Mouse (Mus musculus) stomach, embryonic 15.5 days (tissue): Measurements from ENCODE around the gene Slc9c1. TPM values are rescaled to one million over a fixed set of nuclear protein-coding genes. Genes with fewer than 3 reads are reported as not detected.

Source experiments
- ATAC-seq: fragments of 200-750 bp; cut with Nextera tagmentation; 2 replicates; pipeline ENCODE4 v1.8.0; 2017; ENCODE audit warnings: low read depth, moderate number of reproducible peaks, moderate TSS enrichment; ENCODE audit not compliant: insufficient read depth, low FRiP score
- H3K27ac ChIP-seq: fragments of 300-500 bp; sonication (generic); 2 replicates; pipeline ENCODE4 v1.5.1; 2015; ENCODE audit warnings: mild to moderate bottlenecking, inconsistent platforms
- H3K27me3 ChIP-seq: fragments of 300-500 bp; sonication (generic); replicated peaks from 2 replicates; pipeline ENCODE4 v1.6.1; 2015; ENCODE audit warnings: inconsistent platforms
- H3K36me3 ChIP-seq: fragments of 300-500 bp; sonication (generic); 2 replicates; pipeline ENCODE4 v1.6.1; 2015; ENCODE audit warnings: inconsistent platforms
- H3K4me1 ChIP-seq: fragments of 300-500 bp; sonication (generic); 2 replicates; pipeline ENCODE4 v1.6.1; 2015; ENCODE audit warnings: inconsistent platforms
- H3K4me2 ChIP-seq: fragments of 300-500 bp; sonication (generic); 2 replicates; pipeline ENCODE4 v1.6.1; 2015; ENCODE audit warnings: mild to moderate bottlenecking, inconsistent platforms
- H3K4me3 ChIP-seq: fragments of 300-500 bp; sonication (generic); replicated peaks from 2 replicates; pipeline ENCODE4 v1.5.1; 2015; ENCODE audit warnings: inconsistent platforms
- H3K9ac ChIP-seq: fragments of 300-500 bp; sonication (generic); 2 replicates; pipeline ENCODE4 v1.6.1; 2015; ENCODE audit warnings: inconsistent platforms
- H3K9me3 ChIP-seq: fragments of 300-500 bp; sonication (generic); 2 replicates; pipeline ENCODE4 v1.6.1; 2016; ENCODE audit warnings: inconsistent platforms
- WGBS: fragments of 180-500 bp; shearing (Covaris S2); methylation state at CpG from one replicate; pipeline ENCODE4 v1.1.7; 2015; 5-methylcytosine and 5-hydroxymethylcytosine counted together
- polyA plus RNA-seq: library from polyadenylated mRNA; unstranded; fragments of >200 nt; fragmentation: Nextera tagmentation; extraction: Ambion mirVana; gene quantifications from 2 replicates; pipeline ENCODE4 v1.2.1, GENCODE M21; 2015

Slc9c1 gene
- polyA plus RNA-seq, 1 experiment from 2014 or later, result not detected

DNA sequence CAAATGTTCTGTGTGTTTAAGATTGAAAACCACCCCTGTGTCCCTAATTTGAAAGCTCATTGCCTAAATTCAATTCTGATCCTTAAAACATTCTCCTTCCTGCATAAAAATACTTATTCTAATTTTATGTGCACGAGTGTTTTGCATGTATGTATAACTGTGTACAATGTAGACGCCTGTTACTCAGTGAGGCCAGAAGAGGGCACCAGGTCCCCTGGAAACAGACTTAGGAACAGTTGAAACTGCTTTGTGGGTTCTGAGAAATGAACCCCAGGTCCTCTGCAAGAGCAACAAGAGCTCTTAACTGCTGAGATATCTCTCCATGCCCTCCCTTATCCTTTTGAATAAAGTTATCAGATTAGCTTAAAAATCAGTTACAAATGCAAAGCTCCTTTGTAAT is 47.4 kb downstream of the Slc9c1 start:
- H3K27ac ChIP-seq, result no peak overlapping the region
- H3K9me3 ChIP-seq, result no peaks in the 10 kb centered on the region
- no peak overlapping the region for H3K4me3 ChIP-seq
- no peaks in the 10 kb centered on the region for H3K4me1 ChIP-seq
- no peak overlapping the region for H3K4me2 ChIP-seq
- no peak for ATAC-seq
- H3K9ac ChIP-seq, result no peak overlapping the region
- 25% methylated on average over 2 of the region's 2 CpGs for WGBS
- H3K27me3 ChIP-seq, result no peaks in the 10 kb centered on the region
- no peaks in the 10 kb centered on the region for H3K36me3 ChIP-seq

DNA sequence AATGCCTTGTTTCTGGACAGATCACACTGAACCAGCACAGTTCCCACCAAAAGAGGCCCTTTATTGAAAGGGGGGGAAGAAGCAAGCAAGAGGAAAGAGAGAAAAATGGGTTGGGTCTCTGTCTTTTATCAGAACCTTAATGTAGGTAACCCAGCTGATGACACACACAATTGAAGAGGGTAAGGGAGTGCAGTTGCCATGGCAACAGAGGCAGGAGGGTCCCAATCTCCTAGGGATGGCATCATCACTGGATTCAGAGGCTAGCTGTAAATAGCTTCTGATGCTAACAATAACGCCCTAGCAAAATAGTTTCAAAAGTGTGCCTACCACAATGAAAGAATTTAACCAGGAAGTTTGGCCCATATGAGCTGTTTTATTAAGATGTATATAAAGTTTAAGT is 58.5 kb downstream of the Slc9c1 start:
- Histone ChIP-seq H3K27ac (no peak overlapping the region), H3K27me3 (no peaks in the 10 kb centered on the region), H3K4me1 (no peaks in the 10 kb centered on the region), H3K36me3 (no peaks in the 10 kb centered on the region), H3K9ac (no peak overlapping the region), H3K9me3 (no peaks in the 10 kb centered on the region), H3K4me2 (no peak overlapping the region), H3K4me3 (no peak overlapping the region)
- 76% methylated on average over 1 of the region's 1 CpGs for WGBS
- ATAC-seq, result no peak

DNA sequence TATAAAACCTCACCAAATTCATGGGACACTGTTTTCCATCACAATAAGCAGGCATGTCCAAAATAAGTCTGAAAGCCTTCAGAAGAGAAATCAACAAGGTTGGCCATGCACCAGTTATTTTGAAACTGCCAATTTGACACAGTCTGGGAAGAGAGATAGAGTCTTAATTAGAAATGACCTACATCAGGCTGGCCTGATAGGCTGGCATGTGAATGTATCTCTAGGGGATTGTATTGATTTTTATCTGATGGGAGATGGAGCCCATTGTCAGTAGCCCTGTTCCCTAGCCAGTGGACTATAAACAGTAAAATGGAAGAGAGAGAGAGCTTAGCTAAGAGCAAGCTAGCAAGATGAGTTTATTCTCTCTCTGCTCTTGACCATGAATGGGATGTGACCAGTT is 60.4 kb downstream of the Slc9c1 start:
- Histone ChIP-seq H3K9ac (no peak overlapping the region), H3K4me3 (no peak overlapping the region), H3K27ac (no peak overlapping the region), H3K4me2 (no peak overlapping the region), H3K9me3 (no peaks in the 10 kb centered on the region), H3K4me1 (no peaks in the 10 kb centered on the region), H3K36me3 (no peaks in the 10 kb centered on the region), H3K27me3 (no peaks in the 10 kb centered on the region)
- no peak for ATAC-seq

DNA sequence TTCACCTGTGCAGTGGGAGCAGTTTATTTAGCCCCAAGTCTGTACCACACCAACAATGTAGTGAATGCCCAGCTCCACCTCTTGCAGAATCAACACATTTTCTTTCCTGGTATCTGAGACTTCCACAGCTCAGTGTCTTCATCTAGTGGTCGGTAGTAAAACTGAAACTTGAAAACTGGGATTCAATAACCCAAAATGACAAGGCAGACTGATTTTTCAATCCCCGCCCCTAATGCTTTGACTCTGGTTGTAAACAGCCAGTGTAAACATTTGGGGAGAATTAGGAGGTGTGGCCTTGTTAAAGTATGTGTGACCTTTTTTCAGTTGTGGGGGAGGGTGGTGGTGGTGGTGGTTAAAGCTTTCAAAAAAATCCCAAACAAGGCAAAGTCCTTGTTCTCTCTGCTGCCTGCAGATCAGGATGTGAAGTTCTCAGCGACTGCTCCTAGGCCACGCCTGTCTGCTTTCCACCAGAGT is 73.4 kb downstream of the Slc9c1 start:
- no peak overlapping the region for H3K4me2 ChIP-seq
- WGBS, result 13% methylated on average over 4 of the region's 4 CpGs
- no peaks in the 10 kb centered on the region for H3K36me3 ChIP-seq
- H3K27ac ChIP-seq, result peak overlapping the region; percentile 21; the same call in 1 of the 2 replicates
- H3K27me3 ChIP-seq, result no peaks in the 10 kb centered on the region
- no peak overlapping the region for H3K4me3 ChIP-seq
- H3K9ac ChIP-seq, result no peak overlapping the region
- no peaks in the 10 kb centered on the region for H3K4me1 ChIP-seq
- H3K9me3 ChIP-seq, result no peaks in the 10 kb centered on the region
- ATAC-seq, result peak; percentile 73

DNA sequence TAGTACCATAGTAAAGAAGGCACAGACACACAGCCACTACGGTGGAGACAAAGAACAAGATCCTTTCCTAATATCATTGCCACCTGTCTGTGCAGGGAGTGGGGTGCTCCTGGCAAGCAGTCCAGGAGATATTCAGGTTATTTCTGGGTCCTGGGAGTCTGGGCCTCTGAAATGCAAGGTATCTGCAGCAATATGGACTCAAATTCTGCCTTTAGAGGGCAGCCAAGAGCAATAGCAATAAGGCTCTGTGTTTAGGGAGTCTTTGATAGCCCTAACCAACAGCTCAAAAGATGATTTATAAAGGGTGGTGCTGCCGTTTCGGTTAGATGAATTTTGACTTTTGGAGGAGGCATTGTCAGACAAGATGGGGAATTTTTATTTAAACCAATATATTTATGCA is 74.2 kb downstream of the Slc9c1 start:
- no peaks in the 10 kb centered on the region for H3K4me1 ChIP-seq
- no peak for ATAC-seq

DNA sequence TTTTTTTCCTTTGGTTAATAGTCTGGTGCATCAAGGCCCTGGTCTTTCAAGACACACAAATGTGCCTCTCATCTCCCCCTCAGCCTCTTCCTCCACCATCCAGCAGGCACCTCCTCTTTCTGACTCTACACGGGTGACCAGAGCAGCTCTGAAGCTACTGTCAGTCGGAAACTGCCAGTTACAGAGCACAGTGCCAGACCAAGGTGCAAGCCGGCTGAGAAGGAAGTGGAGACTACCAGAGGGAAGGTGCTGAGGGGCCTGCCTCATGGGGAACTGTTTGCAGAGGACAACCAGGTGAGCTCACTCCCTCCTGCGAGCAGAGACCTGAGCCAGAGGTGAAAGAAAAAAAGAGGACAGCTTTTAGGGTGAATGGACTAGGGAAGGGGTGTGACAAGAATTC is 75.2 kb downstream of the Slc9c1 start, which contains the start of gene Gcsam:
TSS of gene Gcsam (plus strand) at position 114 of the 400 bp plus-strand sequence.
- no peaks in the 10 kb centered on the region for H3K4me1 ChIP-seq
- H3K4me3 ChIP-seq, result no peak within 1 kb of the TSS
- H3K27ac ChIP-seq, result no peak within 1 kb of the TSS
- H3K4me2 ChIP-seq, result no peak within 1 kb of the TSS
- no peaks in the 10 kb centered on the region for H3K36me3 ChIP-seq
- ATAC-seq, result peak; percentile 56
- no peaks in the 10 kb centered on the region for H3K9me3 ChIP-seq
- no peaks in the 10 kb centered on the region for H3K27me3 ChIP-seq
- 52% methylated on average over 4 of the region's 4 CpGs for WGBS
- H3K9ac ChIP-seq, result no peak within 1 kb of the TSS

More for the DNA sequence above, 74.2 kb downstream of the Slc9c1 start:
- Histone ChIP-seq H3K27ac (no peak overlapping the region), H3K9me3 (no peaks in the 10 kb centered on the region), H3K27me3 (no peaks in the 10 kb centered on the region), H3K4me2 (no peak overlapping the region), H3K4me3 (no peak overlapping the region), H3K9ac (no peak overlapping the region), H3K36me3 (no peaks in the 10 kb centered on the region)
- WGBS, result 51% methylated on average over 3 of the region's 3 CpGs

DNA sequence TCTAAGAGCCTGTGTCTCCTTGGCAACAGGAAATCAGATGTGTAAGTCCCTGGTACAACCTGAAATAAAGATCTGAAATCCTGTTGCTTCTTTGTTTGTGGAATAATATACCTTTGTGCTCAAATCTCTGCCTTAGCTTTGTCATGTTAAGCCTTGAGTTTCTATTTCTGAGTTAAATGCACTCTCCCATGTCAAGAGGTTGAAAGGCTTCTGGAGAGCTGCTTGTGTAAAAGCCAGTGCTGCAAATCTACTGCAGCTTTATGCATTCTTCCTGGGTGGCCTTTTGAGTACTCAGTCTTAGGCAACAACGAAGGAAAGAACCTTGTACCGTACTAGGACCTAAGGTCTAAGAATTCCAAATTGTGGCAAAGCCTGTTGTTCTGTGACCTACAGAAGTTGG is 78.1 kb downstream of the Slc9c1 start:
- H3K36me3 ChIP-seq, result no peaks in the 10 kb centered on the region
- H3K4me3 ChIP-seq, result no peak overlapping the region
- 46% methylated on average over 2 of the region's 2 CpGs for WGBS
- H3K27me3 ChIP-seq, result no peaks in the 10 kb centered on the region
- no peaks in the 10 kb centered on the region for H3K9me3 ChIP-seq
- H3K27ac ChIP-seq, result no peak overlapping the region
- H3K4me1 ChIP-seq, result no peaks in the 10 kb centered on the region
- no peak for ATAC-seq
- H3K9ac ChIP-seq, result no peak overlapping the region
- no peak overlapping the region for H3K4me2 ChIP-seq

DNA sequence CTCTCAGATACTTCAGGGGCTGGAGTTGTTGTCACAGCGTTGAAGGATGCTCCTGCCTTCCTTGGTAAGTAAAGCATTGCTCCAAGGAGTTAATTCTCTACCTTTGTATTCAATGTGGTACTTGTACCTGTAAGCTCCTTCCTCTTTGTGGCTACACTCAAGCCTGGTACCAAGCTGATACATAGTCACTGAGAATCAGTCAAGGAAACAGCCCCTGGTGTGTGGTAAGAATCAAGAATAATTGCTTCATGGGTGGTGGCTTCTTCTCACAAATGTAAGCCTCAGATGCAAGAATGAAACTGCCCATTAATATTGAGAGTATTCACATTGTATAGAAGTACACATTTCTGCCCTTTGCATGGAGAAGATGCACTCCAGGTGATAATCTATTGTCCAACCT is 80.8 kb downstream of the Slc9c1 start:
- H3K4me1 ChIP-seq, result no peaks in the 10 kb centered on the region
- H3K9me3 ChIP-seq, result no peaks in the 10 kb centered on the region
- no peaks in the 10 kb centered on the region for H3K36me3 ChIP-seq
- no peak overlapping the region for H3K27ac ChIP-seq
- ATAC-seq, result no peak
- no peaks in the 10 kb centered on the region for H3K27me3 ChIP-seq
- H3K4me3 ChIP-seq, result no peak overlapping the region
- H3K4me2 ChIP-seq, result no peak overlapping the region
- H3K9ac ChIP-seq, result no peak overlapping the region
- 84% methylated on average over 1 of the region's 1 CpGs for WGBS

DNA sequence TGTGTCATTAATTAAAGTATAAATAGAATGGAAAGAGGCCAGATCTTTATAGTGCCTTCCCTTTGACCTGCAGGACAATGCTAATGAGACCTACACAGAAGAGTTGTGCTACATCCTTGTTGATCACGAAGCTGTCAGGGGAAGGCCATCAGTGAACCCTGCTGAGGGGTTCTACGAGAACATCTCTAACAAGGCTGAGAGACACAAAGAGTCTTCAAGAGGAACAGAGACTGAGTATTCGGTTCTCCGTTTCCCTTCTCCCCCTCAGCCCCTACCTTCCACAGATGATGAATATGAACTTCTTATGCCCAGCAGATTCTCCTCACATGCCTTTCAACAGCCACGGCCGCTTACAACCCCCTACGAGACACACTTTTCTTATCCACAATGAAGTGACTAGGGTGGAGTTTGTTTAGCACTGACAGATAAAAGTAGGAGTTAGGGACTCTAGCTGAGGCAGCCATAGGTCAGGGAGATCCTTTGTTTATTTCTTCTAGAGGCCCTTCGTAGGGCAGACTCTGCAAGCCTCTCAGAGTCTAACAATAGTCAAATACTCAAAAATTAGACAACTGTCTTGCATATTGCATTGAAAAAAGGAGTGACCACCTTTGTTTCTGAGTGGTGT is 84.8 kb downstream of the Slc9c1 start:
- WGBS, result 47% methylated on average over 8 of the region's 8 CpGs
- Histone ChIP-seq H3K27me3 (no peaks in the 10 kb centered on the region), H3K4me2 (no peak overlapping the region), H3K27ac (no peak overlapping the region), H3K36me3 (no peaks in the 10 kb centered on the region), H3K9me3 (no peaks in the 10 kb centered on the region), H3K4me3 (no peak overlapping the region), H3K4me1 (no peaks in the 10 kb centered on the region), H3K9ac (no peak overlapping the region)
- ATAC-seq, result no peak

DNA sequence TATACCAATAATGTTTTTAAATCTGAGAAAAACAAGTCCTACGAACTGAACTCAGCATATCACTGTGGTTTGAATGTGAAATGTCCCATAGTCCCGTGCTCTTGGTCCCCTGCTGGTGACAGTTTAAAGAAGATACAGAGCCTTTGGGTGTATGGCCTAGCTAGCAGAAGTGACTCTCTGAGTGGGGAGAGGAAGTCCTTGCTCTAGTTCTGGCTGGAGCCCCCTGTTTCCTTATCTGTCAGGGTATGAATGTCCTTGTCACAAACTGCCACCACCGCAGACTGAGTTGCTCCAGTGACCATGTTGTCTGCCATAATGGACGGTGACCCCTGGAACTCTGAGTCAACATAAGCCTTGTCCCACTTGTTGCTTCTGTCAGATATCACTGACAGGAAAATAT is 88.1 kb downstream of the Slc9c1 start:
- H3K4me2 ChIP-seq, result no peak overlapping the region
- H3K9me3 ChIP-seq, result no peaks in the 10 kb centered on the region
- no peak overlapping the region for H3K9ac ChIP-seq
- H3K27me3 ChIP-seq, result no peaks in the 10 kb centered on the region
- H3K36me3 ChIP-seq, result no peaks in the 10 kb centered on the region
- no peaks in the 10 kb centered on the region for H3K4me1 ChIP-seq
- no peak for ATAC-seq
- no peak overlapping the region for H3K27ac ChIP-seq
- no peak overlapping the region for H3K4me3 ChIP-seq
- WGBS, result 79% methylated on average over 4 of the region's 4 CpGs

DNA sequence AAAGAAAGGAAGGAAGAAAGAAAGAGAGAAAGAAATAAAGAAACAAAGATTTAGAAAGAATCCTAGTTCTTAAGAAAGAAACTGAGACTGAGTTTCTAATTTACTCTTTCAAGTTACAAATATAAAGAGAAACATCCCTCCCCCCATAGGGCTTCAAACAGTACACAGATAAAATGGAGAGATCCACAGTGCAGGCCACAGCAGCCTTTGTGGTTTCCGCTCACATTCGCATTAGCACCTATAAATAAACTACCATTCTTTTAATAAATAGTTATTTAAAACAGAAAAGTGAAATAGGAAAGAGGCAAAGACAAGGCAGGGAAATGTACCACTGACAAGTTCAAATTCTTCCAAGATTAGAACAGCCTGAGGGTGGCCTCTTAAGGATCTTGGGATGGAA is 89.7 kb downstream of the Slc9c1 start:
- Histone ChIP-seq H3K9ac (no peak overlapping the region), H3K4me3 (no peak overlapping the region), H3K4me1 (no peaks in the 10 kb centered on the region), H3K36me3 (no peaks in the 10 kb centered on the region), H3K9me3 (no peaks in the 10 kb centered on the region), H3K27ac (no peak overlapping the region), H3K4me2 (no peak overlapping the region), H3K27me3 (no peaks in the 10 kb centered on the region)
- ATAC-seq, result no peak
- 66% methylated on average over 2 of the region's 2 CpGs for WGBS

DNA sequence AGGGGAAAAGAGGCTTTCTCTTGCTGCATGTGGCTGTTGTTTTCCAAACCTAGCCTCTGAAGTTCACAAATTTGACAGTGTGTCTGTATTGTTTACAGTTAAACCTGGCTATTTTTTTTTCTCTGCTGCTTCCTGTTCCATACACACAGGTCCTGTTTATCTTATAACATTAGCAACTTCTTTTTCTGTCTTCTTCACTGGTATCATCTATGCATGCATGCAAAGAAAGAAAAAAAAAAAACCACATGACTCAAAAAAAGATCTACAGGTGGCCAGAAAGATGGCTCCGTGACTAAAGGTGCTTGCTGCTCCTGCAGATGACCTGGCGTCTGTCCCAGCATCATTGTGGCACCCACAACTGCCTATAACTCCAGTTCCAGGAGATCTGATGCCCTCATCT is 90.2 kb downstream of the Slc9c1 start:
- no peaks in the 10 kb centered on the region for H3K9me3 ChIP-seq
- ATAC-seq, result no peak
- H3K27ac ChIP-seq, result no peak overlapping the region
- no peak overlapping the region for H3K4me3 ChIP-seq
- H3K9ac ChIP-seq, result no peak overlapping the region
- no peaks in the 10 kb centered on the region for H3K36me3 ChIP-seq
- WGBS, result 87% methylated on average over 2 of the region's 2 CpGs
- H3K4me1 ChIP-seq, result no peaks in the 10 kb centered on the region
- no peak overlapping the region for H3K4me2 ChIP-seq
- no peaks in the 10 kb centered on the region for H3K27me3 ChIP-seq
